Mouse (Mus musculus): ENCODE measurements around the gene Gm26558. TPM values are rescaled to one million over a fixed set of nuclear protein-coding genes. Genes with fewer than 3 reads are reported as not detected.

The Gm26558 gene
- total and polyA plus RNA-seq, 2 experiments from 2014 or later: 1.6 to 6.5 TPM

GRCm38 (mm10) chr2:70616617-70617016, 45.3 kb downstream of the Gm26558 start:
- Histone ChIP-seq H3K4me2 (ENCODE audit: low read depth, low read length, poor library complexity, severe bottlenecking) (no peak overlapping the region), H3K4me3 (ENCODE audit: low read depth, low read length) (no peak overlapping the region), H3K9me3 (ENCODE audit: low read length) (no peaks in the 10 kb centered on the region), H3K4me1 (ENCODE audit: insufficient read depth, low read length) (no peaks in the 10 kb centered on the region), H3K9ac (replicated peaks; ENCODE audit: low read length, poor library complexity, severe bottlenecking) (no peak overlapping the region), H3K27me3 (ENCODE audit: insufficient read depth, low read length) (no peaks in the 10 kb centered on the region), H3K36me3 (ENCODE audit: insufficient read depth, low read length) (no peaks in the 10 kb centered on the region), H3K27ac (ENCODE audit: low read depth, low read length) (no peak overlapping the region)
- no peak for TF ChIP-seq CTCF (IDR thresholded peaks at IDR 0.05)
- WGBS: 58% methylated on average over 3 of the region's 3 CpGs
- DNase-seq (ENCODE audit: low spot score): no peak
- no peak for ATAC-seq (ENCODE audit: low FRiP score)

- ATAC-seq (ENCODE audit: low FRiP score) (no peak), DNase-seq (ENCODE audit: low spot score) (no peak)
- Histone ChIP-seq H3K36me3 (ENCODE audit: insufficient read depth, low read length) (no peaks in the 10 kb centered on the region), H3K9ac (replicated peaks; ENCODE audit: low read length, poor library complexity, severe bottlenecking) (no peak overlapping the region), H3K4me3 (ENCODE audit: low read depth, low read length) (no peak overlapping the region), H3K27me3 (ENCODE audit: insufficient read depth, low read length) (no peaks in the 10 kb centered on the region), H3K9me3 (ENCODE audit: low read length) (no peaks in the 10 kb centered on the region), H3K27ac (ENCODE audit: low read depth, low read length) (no peak overlapping the region), H3K4me2 (ENCODE audit: low read depth, low read length, poor library complexity, severe bottlenecking) (no peak overlapping the region), H3K4me1 (ENCODE audit: insufficient read depth, low read length) (no peaks in the 10 kb centered on the region)
- TF ChIP-seq CTCF (IDR thresholded peaks at IDR 0.05): no peak
- WGBS: 83% methylated on average over 2 of the region's 2 CpGs
Measured at GRCm38 (mm10) chr2:70616076-70616475, 45.8 kb downstream of the Gm26558 start.

GRCm38 (mm10) chr2:70614745-70615351, 47.1 kb downstream of the Gm26558 start:
- Histone ChIP-seq H3K36me3 (ENCODE audit: insufficient read depth, low read length) (no peaks in the 10 kb centered on the region), H3K4me1 (ENCODE audit: insufficient read depth, low read length) (no peaks in the 10 kb centered on the region), H3K27me3 (ENCODE audit: insufficient read depth, low read length) (no peaks in the 10 kb centered on the region), H3K9me3 (ENCODE audit: low read length) (no peaks in the 10 kb centered on the region), H3K4me3 (ENCODE audit: low read depth, low read length) (no peak overlapping the region), H3K27ac (ENCODE audit: low read depth, low read length) (no peak overlapping the region), H3K4me2 (ENCODE audit: low read depth, low read length, poor library complexity, severe bottlenecking) (no peak overlapping the region), H3K9ac (replicated peaks; ENCODE audit: low read length, poor library complexity, severe bottlenecking) (no peak overlapping the region)
- 86% methylated on average over 7 of the region's 7 CpGs for WGBS
- DNase-seq (ENCODE audit: low spot score) (no peak), ATAC-seq (ENCODE audit: low FRiP score) (no peak)
- TF ChIP-seq CTCF (IDR thresholded peaks at IDR 0.05): no peak

Other genes starting within 250 kb of the Gm26558 start
- gene Sp5, start 187.2 kb downstream of the Gm26558 start, total RNA-seq (2014; rRNA removed): 24.0 and 26.3 TPM in 2 replicates
- gene Sp5, start 187.2 kb downstream of the Gm26558 start, polyA plus RNA-seq (2015; fragmentation: Nextera tagmentation; extraction: Ambion mirVana): 21.7 and 22.8 TPM in 2 replicates
- gene Erich2, start 153.3 kb downstream of the Gm26558 start, total RNA-seq (2014; rRNA removed): 0.52 and 0.66 TPM in 2 replicates
- 3.1 and 3.4 TPM in 2 replicates for gene Erich2, start 153.3 kb downstream of the Gm26558 start, polyA plus RNA-seq (2015; fragmentation: Nextera tagmentation; extraction: Ambion mirVana)
- 154 and 181 TPM in 2 replicates for gene Gad1, start 109.0 kb downstream of the Gm26558 start, total RNA-seq (2014; rRNA removed)
- gene Gad1, start 109.0 kb downstream of the Gm26558 start, polyA plus RNA-seq (2015; fragmentation: Nextera tagmentation; extraction: Ambion mirVana): 160 and 176 TPM in 2 replicates
- 84.8 and 106 TPM in 2 replicates for gene Gorasp2, start 532 bp downstream of the Gm26558 start, total RNA-seq (2014; rRNA removed)
- gene Gorasp2, start 532 bp downstream of the Gm26558 start, polyA plus RNA-seq (2015; fragmentation: Nextera tagmentation; extraction: Ambion mirVana): 159 and 160 TPM in 2 replicates
- gene Tlk1, start 163.6 kb upstream of the Gm26558 start, total RNA-seq (2014; rRNA removed): 22.1 and 34.2 TPM in 2 replicates
- 18.6 and 25.0 TPM in 2 replicates for gene Tlk1, start 163.6 kb upstream of the Gm26558 start, polyA plus RNA-seq (2015; fragmentation: Nextera tagmentation; extraction: Ambion mirVana)

Data from midbrain, postnatal 0 days (tissue).